Mouse (Mus musculus) erythroblast, embryonic 14.5 days (primary cell): ENCODE results near the gene Gm10639. TPM values are rescaled to one million over a fixed set of nuclear protein-coding genes. Genes with fewer than 3 reads are reported as not detected.
"Not testable (repeated sequence)": the region's sequence is repeated elsewhere in the genome, so short reads cannot be mapped to it uniquely, and the experiment has no call there.

Source experiments
- H3K27me3 ChIP-seq: 2 replicates; pipeline ENCODE4 v1.6.1; 2012; ENCODE audit warnings: inconsistent platforms; ENCODE audit not compliant: control insufficient read depth
- H3K36me3 ChIP-seq: 2 replicates; pipeline ENCODE4 v1.6.1; 2012; ENCODE audit warnings: mild to moderate bottlenecking, inconsistent platforms; ENCODE audit not compliant: control insufficient read depth
- H3K4me1 ChIP-seq: 2 replicates; pipeline ENCODE4 v1.6.1; 2012; ENCODE audit warnings: inconsistent platforms; ENCODE audit not compliant: control insufficient read depth
- H3K4me3 ChIP-seq: replicated peaks from 2 replicates; pipeline ENCODE3; 2012; ENCODE audit warnings: moderate library complexity, mild to moderate bottlenecking, inconsistent platforms
- H3K9me3 ChIP-seq: 2 replicates; pipeline ENCODE4 v1.6.1; 2012; ENCODE audit warnings: low read length, inconsistent platforms, mixed read lengths; ENCODE audit not compliant: control insufficient read depth
- GATA1 ChIP-seq: IDR thresholded peaks from 2 replicates; pipeline ENCODE4 v1.6.1; 2012; ENCODE audit warnings: low read length, inconsistent platforms, mixed read lengths
- TAL1 ChIP-seq: IDR thresholded peaks from 3 replicates; pipeline ENCODE4 v1.6.1; 2012; ENCODE audit warnings: low read length, inconsistent platforms, mixed read lengths
- polyA plus RNA-seq: library from polyadenylated mRNA; stranded (reverse); fragments of >175 nt; gene quantifications from 2 replicates; pipeline ENCODE4 v1.2.3, GENCODE M21; 2012

Gm10639 gene
- polyA plus RNA-seq, 1 experiment = not detected

- H3K36me3 ChIP-seq = no peaks in the 10 kb centered on the region
- TF ChIP-seq TAL1 (no peak), GATA1 (no peak)
- no peaks in the 10 kb centered on the region for H3K9me3 ChIP-seq
- H3K27me3 ChIP-seq = no peaks in the 10 kb centered on the region
- H3K4me1 ChIP-seq = no peaks in the 10 kb centered on the region
- H3K4me3 ChIP-seq = no peak overlapping the region
Observed at GRCm38 (mm10) chr9:78298232-78298631, 8.5 kb downstream of the Gm10639 start.

DNA sequence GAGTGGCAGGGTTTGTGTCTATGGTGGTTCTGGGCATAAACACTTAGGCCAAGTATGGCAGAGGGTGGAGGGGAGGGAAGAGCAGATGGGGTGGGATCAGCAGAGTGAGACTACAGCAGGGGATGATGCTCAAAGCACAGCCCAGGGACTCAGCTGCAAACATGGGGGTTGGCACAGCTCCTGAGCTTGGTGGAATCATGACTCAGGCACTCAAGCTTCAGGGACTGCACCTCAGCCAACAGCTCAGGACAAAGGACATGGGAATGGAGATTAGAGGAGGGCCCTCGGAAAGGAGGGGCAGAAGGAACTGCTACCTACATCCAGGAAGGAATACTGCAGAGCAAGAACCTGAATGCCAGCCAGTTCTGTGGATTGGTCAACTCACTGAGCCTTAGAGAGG lies 9.4 kb downstream of the Gm10639 start:
- H3K9me3 ChIP-seq, H3K4me1 ChIP-seq, H3K27me3 ChIP-seq, H3K4me3 ChIP-seq, H3K36me3 ChIP-seq: not testable (repeated sequence)

DNA sequence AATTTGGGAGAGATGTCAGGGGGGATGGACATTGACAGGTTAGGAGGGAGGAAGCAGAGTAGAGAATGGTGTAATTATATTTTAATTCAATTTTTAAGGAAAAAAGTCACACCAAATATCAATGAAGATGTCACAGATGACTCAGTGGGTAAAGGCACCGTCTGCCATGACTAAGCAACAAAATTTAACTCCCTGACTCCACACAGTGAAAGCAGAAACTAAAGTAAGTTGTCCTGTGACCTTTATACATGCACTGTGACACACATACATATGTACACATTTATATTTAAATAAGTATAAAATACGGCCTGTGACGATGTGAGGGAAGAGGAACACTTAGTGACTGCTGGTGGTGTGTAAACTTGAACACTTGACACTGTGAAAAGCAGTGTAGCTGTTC lies 18.4 kb downstream of the Gm10639 start:
- H3K4me1 ChIP-seq, H3K9me3 ChIP-seq, H3K36me3 ChIP-seq, H3K27me3 ChIP-seq, H3K4me3 ChIP-seq: not testable (repeated sequence)

DNA sequence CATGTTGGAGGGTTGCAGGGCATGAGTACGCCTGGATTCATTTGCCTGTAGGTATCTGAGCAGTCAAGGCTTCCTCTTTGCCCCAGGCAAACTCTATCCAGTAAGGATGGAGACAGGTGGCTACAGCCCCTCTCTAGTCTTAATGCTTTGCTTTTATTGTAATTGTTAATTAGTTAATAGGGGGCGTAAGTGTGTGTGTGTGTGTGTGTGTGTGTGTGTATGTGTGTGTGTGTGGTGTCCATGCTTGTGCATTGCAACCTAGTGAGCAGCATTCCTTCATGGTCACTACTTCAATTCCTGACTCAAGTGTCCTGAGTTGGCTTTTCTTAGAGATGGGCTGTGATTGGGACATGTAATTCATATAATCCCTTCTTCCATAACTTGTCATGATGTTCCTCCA lies 25.0 kb downstream of the Gm10639 start, which contains the start of gene Omt2a:
Omt2a (minus strand) TSS at position 101 of the 400 bp plus-strand sequence.
- H3K4me3 ChIP-seq = no peak within 1 kb of the TSS
- H3K36me3 ChIP-seq = no peaks in the 10 kb centered on the region
- no peaks in the 10 kb centered on the region for H3K4me1 ChIP-seq

DNA sequence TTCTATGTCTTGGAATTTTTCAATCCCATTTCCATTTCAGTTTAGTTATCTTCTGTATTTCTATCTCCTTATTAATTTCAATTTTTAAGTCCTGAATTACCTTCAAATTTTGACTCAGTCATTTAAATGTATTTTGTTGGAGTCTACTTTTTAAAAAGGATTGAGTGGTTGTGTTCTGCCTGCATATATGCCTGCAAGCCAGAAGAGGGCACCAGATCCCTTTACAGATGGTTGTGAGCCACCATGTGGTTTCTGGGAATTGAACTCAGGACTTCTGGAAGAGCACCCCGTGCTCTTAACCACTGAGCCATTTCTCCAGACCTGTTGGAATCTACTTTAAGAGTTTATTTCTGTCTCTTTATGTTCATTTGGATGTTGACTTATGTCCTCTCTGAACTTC lies 29.8 kb downstream of the Gm10639 start:
- Histone ChIP-seq H3K27me3 (no peaks in the 10 kb centered on the region), H3K9me3 (no peaks in the 10 kb centered on the region; the same call in 1 of the 2 replicates), H3K36me3 (no peaks in the 10 kb centered on the region), H3K4me1 (no peaks in the 10 kb centered on the region), H3K4me3 (no peak overlapping the region)
- no peak for TF ChIP-seq GATA1
- no peak for TF ChIP-seq TAL1

More for the DNA sequence above, 25.0 kb downstream of the Gm10639 start, which contains the start of gene Omt2a:
- Histone ChIP-seq H3K27me3 (no peaks in the 10 kb centered on the region), H3K9me3 (no peaks in the 10 kb centered on the region; the same call in 1 of the 2 replicates)
- TF ChIP-seq GATA1 = no peak
- no peak for TF ChIP-seq TAL1

DNA sequence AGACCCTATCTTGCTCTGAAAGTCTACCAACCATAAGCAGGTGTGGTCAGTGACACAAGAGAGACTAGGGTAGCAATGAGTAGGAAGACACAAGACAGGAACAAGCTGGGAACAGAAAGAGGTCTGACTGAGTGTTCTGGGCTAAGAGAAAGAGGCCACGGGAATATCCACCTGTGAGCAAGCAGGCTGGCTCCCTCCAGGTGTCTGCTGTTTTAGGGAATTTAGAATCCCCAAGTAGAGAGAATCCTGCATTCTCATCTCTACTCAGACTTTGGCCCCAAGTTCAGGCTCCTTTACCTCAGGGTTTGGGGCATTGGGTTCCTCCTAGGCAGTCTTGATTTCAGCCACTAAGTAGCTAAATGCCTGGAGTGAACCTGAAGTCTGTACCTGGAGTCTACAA lies 37.6 kb downstream of the Gm10639 start, which contains the start of gene Omt2b:
Omt2b (plus strand) TSS at position 301 of the 400 bp plus-strand sequence.
- not testable (repeated sequence) for H3K4me1 ChIP-seq, H3K4me3 ChIP-seq, H3K27me3 ChIP-seq, H3K36me3 ChIP-seq, H3K9me3 ChIP-seq

- H3K27me3 ChIP-seq, H3K4me3 ChIP-seq, H3K36me3 ChIP-seq, H3K9me3 ChIP-seq, H3K4me1 ChIP-seq: not testable (repeated sequence)
Observed at GRCm38 (mm10) chr9:78337050-78337449, 47.3 kb downstream of the Gm10639 start.

DNA sequence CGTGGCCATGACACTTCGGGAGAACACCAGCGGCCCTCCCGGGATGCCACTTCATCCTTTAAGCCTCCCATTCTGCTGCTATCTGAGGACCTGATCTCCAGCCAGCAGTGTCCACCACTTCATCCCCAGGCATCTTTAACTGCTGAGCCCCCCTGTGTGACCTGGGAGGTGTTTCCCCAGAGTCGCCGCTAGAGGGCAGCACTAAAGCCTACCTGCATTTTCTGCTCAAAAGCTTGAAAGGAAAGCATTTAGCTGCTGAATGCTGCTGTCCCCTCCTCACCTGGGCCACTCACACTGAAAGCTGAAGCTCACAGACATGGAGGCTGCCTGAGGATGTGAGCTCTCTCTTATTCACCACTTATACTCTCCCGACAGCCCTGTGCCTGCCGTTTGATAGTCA lies 50.6 kb downstream of the Gm10639 start:
- H3K27me3 ChIP-seq, H3K4me3 ChIP-seq, H3K9me3 ChIP-seq, H3K36me3 ChIP-seq, H3K4me1 ChIP-seq: not testable (repeated sequence)

DNA sequence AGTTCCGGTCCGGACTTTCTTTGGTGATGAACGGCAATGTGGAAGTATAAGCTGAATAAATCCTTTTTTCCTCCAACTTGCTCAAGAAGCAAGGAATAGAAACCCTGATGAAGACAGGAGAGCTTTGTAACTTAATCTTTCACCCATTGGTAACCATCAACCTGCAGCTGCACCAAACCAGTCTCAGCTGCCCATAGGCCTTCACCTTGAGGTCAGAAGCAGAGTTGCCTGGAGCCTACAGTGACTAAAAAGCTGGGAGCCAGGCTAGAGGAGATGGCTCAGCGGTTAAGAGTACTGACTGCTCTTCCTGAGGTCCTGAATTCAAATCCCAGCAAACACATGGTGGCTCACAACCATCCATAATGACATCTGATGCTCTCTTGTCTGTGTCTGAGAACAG lies 52.8 kb downstream of the Gm10639 start:
- not testable (repeated sequence) for H3K4me1 ChIP-seq, H3K36me3 ChIP-seq, H3K27me3 ChIP-seq, H3K4me3 ChIP-seq, H3K9me3 ChIP-seq

DNA sequence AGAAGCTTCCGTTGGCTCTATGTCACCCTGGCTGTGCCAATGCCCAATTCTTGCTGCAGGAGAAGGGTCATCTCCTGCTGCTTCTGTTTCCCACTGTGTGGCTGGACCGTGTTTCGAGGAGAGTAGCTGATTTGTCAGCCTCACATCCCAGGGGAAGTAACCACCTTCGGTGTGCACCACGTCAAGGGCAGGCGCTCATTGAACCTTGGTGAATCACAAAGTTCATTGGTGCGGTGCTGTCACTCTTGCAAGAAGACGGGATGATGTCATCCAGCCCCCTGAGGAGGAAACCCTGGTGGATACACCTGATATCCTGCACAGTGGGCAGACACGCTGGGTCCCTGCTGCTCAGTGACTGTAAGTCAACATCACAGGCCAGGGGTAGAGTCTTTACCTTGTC lies 53.3 kb downstream of the Gm10639 start:
- not testable (repeated sequence) for H3K4me1 ChIP-seq, H3K36me3 ChIP-seq, H3K4me3 ChIP-seq, H3K9me3 ChIP-seq, H3K27me3 ChIP-seq

DNA sequence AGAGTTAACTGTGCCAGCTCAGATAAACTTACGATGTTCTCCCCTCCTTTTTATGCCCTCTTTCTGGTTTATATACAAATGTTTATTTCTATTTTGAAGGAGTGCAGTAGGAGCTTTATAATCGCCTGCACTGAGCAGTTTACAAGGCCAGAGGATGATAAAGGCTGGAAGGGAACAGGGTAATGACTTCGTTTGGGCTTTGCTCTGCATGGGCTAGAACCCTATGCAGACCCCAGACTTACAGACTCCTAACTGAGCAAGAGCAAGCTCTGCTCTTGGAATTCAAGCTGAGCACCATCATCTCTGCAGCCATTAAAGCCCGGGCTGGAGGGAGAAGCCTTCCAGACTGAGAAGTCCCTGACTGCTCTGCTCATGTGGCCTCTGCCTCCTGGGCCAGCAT lies 55.5 kb downstream of the Gm10639 start:
- not testable (repeated sequence) for H3K27me3 ChIP-seq, H3K4me3 ChIP-seq, H3K36me3 ChIP-seq, H3K9me3 ChIP-seq, H3K4me1 ChIP-seq
